Mouse (Mus musculus): ENCODE measurements at regions not wholly inside any gene's neighbourhood (a gene's known extent, or its start where the extent isn't known, plus 50 kb on each side); places are given as distances from the start of the nearest gene placed in this dataset.

GRCm38 (mm10) chr13:37561437-37561836, 216.4 kb downstream of the Ly86 start:
- TF ChIP-seq GATA4 (IDR thresholded peaks at IDR 0.05; ENCODE audit: insufficient replicate concordance, low read length), result no peak

GRCm38 (mm10) chr13:37562141-37562540, 216.1 kb upstream of the Rreb1 start:
- TF ChIP-seq GATA4 (IDR thresholded peaks at IDR 0.05; ENCODE audit: insufficient replicate concordance, low read length), result peak; percentile 24; the same call in 1 of the 2 replicates

GRCm38 (mm10) chr13:37562652-37563051, 215.5 kb upstream of the Rreb1 start:
- no peak for TF ChIP-seq GATA4 (IDR thresholded peaks at IDR 0.05; ENCODE audit: insufficient replicate concordance, low read length)

GRCm38 (mm10) chr13:37569051-37569450, 209.1 kb upstream of the Rreb1 start:
- no peak for TF ChIP-seq GATA4 (IDR thresholded peaks at IDR 0.05; ENCODE audit: insufficient replicate concordance, low read length)

- TF ChIP-seq GATA4 (IDR thresholded peaks at IDR 0.05; ENCODE audit: insufficient replicate concordance, low read length), result no peak
Measured at GRCm38 (mm10) chr13:37569486-37569885, 208.7 kb upstream of the Rreb1 start.

- no peak for TF ChIP-seq GATA4 (IDR thresholded peaks at IDR 0.05; ENCODE audit: insufficient replicate concordance, low read length)
Measured at GRCm38 (mm10) chr13:37572983-37573382, 205.2 kb upstream of the Rreb1 start.

GRCm38 (mm10) chr13:37579231-37579630, 199.0 kb upstream of the Rreb1 start:
- TF ChIP-seq GATA4 (IDR thresholded peaks at IDR 0.05; ENCODE audit: insufficient replicate concordance, low read length), result no peak

GRCm38 (mm10) chr13:37579775-37580174, 198.4 kb upstream of the Rreb1 start:
- no peak for TF ChIP-seq GATA4 (IDR thresholded peaks at IDR 0.05; ENCODE audit: insufficient replicate concordance, low read length)

GRCm38 (mm10) chr13:37580806-37581205, 197.4 kb upstream of the Rreb1 start:
- TF ChIP-seq GATA4 (IDR thresholded peaks at IDR 0.05; ENCODE audit: insufficient replicate concordance, low read length), result no peak

GRCm38 (mm10) chr13:37581374-37581773, 196.8 kb upstream of the Rreb1 start:
- no peak for TF ChIP-seq GATA4 (IDR thresholded peaks at IDR 0.05; ENCODE audit: insufficient replicate concordance, low read length)

GRCm38 (mm10) chr13:37585476-37585875, 192.7 kb upstream of the Rreb1 start:
- no peak for TF ChIP-seq GATA4 (IDR thresholded peaks at IDR 0.05; ENCODE audit: insufficient replicate concordance, low read length)

GRCm38 (mm10) chr13:37586511-37586910, 191.7 kb upstream of the Rreb1 start:
- no peak for TF ChIP-seq GATA4 (IDR thresholded peaks at IDR 0.05; ENCODE audit: insufficient replicate concordance, low read length)

- TF ChIP-seq GATA4 (IDR thresholded peaks at IDR 0.05; ENCODE audit: insufficient replicate concordance, low read length), result no peak
Measured at GRCm38 (mm10) chr13:37587911-37588310, 190.3 kb upstream of the Rreb1 start.

- TF ChIP-seq GATA4 (IDR thresholded peaks at IDR 0.05; ENCODE audit: insufficient replicate concordance, low read length), result no peak
Measured at GRCm38 (mm10) chr13:37588528-37589176, 189.5 kb upstream of the Rreb1 start.

GRCm38 (mm10) chr13:37592149-37592548, 186.1 kb upstream of the Rreb1 start:
- TF ChIP-seq GATA4 (IDR thresholded peaks at IDR 0.05; ENCODE audit: insufficient replicate concordance, low read length), result no peak

GRCm38 (mm10) chr13:37595196-37595595, 183.0 kb upstream of the Rreb1 start:
- TF ChIP-seq GATA4 (IDR thresholded peaks at IDR 0.05; ENCODE audit: insufficient replicate concordance, low read length), result peak; percentile 15; the same call in 1 of the 2 replicates

- TF ChIP-seq GATA4 (IDR thresholded peaks at IDR 0.05; ENCODE audit: insufficient replicate concordance, low read length), result no peak
Measured at GRCm38 (mm10) chr13:37597575-37597974, 180.6 kb upstream of the Rreb1 start.
